Mouse (Mus musculus) adrenal gland, adult 2 months (tissue): ENCODE results near the gene Btn1a1. TPM values are rescaled to one million over a fixed set of nuclear protein-coding genes. Genes with fewer than 3 reads are reported as not detected.

Experiments
- DNase-seq: peaks from one replicate; pipeline ENCODE4 v3.0.0; 2021
- polyA plus RNA-seq: library from polyadenylated mRNA; depleted of rRNA; stranded (reverse); fragments of >200 nt; gene quantifications from 2 replicates; pipeline ENCODE4 v1.2.3, GENCODE M21; 2012
- total RNA-seq, 2 experiments: library from RNA; stranded (reverse); gene quantifications; 2 replicates each; pipeline ENCODE4 v1.2.3; 2021

Btn1a1 gene
- total and polyA plus RNA-seq, 3 experiments: not detected

DNA sequence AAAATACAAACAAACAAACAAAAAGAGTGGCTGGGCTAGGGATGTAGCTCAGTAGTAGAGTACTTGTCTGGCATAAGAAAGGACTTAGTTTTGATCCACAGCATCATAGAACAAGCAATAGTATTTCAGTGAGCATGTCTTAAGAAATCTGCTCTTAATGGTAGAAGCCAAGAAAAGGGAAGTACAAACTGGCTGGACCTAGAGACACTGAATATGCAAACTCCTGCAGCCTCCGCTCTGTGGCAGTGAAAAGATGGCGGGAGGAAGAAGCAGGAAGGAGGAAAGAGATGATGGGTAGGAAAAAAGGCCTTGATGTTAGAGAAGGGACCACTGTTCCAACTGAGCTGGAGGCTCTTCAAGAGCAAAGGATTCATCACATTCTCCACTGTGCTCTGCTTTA is 17.5 kb upstream of the Btn1a1 start:
- no peak for DNase-seq

DNA sequence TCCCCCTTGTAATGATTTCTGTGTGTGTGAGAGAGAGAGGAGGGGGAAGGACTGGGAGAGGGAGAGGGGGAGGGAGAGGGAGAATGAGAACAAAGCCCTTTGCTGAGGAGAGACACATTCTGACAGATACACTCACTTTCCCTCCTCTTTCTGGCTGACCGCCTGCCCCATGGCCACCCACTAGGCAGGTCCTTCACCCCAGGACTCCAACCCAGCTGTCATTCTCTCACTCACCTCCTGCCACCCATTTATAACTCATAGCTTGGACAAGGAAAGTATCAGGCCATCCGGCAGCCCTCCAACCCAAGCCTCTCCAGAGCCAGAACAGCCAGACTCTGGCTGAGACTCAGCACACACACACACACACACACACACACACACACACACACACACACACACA is 10.0 kb upstream of the Btn1a1 start:
- no peak for DNase-seq

DNA sequence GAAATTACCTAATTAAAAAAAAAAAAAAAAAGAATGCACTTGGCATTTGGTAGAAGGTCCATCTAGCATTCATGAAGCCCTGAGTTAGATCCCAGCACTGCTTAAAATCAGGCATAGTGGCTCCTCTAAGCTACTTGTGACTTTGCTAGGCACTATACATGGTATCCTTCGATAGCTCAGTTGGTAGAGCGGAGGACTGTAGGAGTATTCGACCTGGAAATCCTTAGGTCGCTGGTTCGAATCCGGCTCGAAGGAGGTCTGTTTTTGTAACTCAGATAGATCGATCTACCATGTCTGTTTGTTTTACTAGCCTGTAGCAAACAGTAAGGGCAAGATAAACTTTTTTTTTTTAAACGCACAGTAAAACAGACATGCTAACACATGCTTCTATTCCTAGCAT is 1.2 kb upstream of the Btn1a1 start:
- DNase-seq: peak; percentile 82

DNA sequence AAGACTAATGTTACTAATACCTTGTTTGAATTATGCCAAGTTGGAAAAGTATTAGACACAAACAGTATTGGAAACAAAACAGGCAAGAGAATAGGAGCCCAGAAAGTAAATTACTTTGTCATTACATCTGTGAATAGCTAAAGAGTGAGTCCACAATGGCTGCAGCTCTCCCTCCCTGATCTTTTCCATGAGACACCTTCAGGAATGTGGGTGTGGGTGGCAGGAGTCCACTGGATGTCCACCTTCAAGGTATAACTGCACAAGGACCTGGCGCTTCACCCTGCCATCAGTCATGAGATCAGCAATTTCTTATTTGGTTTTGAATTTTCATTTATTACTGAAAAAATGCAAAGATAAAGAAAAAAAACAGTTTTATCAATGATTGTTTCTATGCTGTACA is 605 bp upstream of the Btn1a1 start:
- no peak for DNase-seq

DNA sequence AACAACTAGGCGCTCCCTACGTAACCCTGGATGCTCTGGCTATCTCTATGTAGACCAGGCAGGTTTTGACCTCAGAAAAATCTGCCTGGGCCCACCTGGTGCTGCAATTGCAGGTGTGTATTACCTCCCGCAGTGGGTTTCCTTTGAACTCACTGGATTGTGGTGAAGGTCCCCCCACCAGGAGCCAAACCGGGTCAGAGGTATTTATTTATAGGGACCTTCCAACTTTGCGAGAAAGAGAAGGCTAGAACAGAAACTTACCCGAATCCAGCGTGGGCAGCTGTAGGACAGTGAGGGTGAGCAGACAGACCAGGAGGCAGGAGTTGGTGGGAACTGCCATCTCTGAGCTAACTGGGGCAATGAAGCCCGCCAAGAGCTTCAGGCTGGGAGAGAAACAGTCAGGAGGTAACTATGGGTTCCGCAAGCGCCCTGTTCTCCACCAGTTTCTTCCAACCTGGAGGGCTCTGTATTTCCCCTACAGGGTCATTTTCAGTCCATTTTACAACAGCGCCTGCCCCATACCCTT is 797 bp downstream of the Btn1a1 start:
- no peak for DNase-seq

DNA sequence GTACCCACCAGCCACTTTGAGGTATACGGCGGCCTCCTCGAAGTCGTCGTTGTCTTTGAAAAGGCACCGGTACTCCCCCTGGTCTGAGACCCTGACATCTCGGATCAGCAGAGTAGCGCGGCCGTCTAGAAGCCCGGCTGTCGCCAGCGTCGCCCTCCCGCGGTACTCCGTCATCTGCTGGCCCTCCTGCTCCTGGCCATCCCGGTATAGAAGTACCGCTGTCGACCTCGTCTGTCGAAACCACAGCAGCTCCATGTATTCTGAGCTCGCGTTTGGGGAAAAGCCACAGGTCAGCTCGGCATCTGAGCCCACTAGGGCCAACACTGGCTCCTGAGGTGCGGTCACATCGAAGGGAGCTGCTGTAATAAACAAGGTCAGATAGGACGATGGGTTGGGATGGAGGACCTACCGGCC is 1.5 kb downstream of the Btn1a1 start:
- peak; percentile 60 for DNase-seq

DNA sequence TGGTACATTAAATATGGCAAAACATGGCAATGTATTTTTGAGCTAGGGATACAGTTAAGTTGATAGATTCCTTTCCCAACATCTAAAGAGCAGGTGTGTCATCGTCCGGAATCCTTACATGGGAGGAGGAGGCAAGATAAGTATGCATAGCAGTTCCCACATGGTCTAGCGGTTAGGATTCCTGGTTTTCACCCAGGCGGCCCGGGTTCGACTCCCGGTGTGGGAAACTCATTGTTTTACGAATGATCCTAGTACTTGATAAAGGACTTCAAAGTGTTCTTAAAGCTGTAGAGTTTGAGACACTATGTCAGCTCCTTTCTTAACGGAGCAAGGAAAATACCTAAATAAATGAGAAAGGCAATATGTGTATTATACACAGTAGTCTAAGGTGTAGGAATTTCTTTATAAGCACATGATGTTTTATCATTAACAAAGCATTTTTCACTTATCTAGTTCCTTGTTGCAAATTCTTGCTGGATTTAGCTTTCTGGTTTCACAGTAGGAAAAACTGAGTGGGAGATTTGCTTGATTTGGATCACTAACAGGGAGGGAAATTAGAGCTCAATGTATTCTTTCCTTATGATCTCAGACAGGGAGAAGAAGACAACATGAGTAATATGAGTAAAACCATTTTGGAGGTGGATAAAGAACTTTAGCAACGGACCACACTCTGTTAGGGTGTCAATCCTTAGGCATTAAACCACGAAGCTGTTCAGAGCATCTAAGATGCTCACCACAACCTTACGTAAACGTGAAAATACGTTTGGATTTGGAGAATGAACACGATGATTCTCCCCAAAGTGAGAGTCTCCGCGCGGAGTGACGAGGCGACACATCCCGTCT is 2.1 kb downstream of the Btn1a1 start:
- DNase-seq: peak; percentile 90

DNA sequence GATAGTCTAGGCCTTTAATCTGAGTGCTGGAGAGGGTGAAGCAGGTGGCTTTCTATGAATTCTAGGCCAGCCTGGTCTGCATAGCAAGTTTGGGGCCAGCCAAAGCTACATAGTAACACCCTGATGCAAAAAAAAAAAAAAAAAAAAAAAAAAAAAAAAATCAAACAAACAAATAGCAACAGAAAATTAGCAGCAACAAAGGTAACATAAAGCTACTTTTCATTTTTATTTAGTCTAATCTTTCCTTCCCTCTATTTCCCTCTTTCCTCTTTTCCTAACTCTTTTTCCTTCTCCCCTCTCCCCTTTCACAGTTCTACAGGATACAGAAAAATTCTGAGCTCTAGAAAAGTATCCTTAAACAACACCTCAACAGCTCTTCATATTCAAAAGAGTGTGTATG is 3.0 kb downstream of the Btn1a1 start:
- no peak for DNase-seq

DNA sequence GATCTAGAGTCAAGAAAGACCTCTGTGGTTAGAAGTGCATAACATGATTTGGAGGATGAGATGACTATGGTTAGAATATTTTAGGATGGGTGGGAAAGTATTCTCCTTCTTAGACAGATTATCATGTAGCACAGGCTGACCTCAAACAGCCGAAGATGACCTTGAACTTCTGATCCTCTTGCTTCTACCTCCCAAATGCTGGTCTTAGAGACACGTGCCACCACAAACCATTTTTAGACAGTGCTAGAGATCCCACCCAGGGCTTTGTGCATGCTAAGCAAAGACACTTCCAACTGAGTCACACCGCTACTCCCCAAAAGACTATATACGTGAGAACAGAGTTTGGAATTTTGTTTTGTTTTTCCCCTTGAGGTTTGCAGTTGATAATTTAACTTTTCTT is 3.6 kb downstream of the Btn1a1 start:
- no peak for DNase-seq

DNA sequence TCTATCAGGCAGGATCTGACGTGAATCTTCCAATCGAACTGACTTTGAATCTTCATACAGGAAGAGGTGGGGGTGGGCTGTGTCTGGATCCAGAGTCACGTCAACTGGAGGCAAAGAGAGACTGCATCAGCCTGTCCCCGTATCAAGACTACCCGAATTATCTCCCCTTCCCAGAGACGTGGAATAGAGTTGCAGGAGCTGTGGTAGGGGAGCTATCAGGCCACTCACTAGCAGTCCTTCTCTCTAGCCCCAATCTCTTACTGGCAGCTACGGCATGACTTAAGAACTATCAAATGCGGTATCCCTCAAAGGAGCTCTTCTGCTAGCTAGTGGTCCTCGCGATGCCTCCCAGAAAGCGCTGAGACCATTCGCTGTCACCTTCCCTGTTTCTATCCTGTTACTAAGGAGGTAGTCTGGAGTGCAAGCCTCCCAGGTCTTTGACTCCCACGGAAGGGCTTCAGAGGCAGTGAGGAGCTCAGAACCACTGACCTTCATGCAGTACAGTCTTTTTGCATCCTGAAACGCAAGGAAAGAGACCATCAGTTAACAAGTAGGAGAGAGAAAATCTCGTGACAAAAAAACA is 6.3 kb downstream of the Btn1a1 start:
- DNase-seq: no peak

DNA sequence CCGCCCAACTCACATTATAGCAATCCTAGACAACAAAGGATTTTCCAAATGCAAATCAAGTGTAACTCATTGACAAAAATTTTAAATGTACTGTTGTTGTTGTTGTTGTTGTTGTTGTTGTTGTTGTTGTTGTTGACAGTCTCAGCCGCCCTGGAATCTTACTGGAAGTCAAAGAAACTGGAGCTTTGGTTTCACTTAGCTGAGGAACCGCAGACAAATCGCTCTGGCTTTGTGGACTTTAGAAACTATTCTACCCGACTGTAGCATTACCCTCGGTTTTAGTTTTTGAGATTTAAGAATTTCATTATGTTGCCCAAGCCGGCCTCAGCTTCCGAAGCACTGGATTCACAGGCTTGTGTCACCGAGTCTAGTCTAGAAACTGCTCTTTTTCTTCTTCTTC is 11.8 kb downstream of the Btn1a1 start:
- DNase-seq: no peak

DNA sequence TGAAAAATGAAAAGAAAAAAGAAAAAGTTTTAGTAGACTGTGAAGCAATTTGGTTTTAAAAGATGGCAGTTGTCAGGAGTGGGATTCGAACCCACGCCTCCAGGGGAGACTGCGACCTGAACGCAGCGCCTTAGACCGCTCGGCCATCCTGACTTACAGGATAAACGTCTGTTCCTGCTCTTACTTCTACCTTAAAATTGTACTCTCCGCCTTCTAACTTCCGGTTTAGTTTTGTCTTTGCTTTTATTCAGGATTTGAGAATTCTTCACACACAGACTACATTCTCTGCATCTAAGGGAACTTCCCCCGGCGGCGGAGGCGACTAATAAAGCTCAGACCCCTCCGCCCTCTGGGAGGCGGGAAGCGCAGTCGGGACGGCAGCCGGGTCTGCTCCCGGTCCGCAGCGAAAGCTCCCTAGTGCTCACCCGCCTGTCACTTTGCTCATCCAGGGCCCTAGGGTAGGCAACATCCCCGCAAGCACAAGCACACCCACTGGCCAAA is 12.3 kb downstream of the Btn1a1 start:
- peak; percentile 88 for DNase-seq

DNA sequence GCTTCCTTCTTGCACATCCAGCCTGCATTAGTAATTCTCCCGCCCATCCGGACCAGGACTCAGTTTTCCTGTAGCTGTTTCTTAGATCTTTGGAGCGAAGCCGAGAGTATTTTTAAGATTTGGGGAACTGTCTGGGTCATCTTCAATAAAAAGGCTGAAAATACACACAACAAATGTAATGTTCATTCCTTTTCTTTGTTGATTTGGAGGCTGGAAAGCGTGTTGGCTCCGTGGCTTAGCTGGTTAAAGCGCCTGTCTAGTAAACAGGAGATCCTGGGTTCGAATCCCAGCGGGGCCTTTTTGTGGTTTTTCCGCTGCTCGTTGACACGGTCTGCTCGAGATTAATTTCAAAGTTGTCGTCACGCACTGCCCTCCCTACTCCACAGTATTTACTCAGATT is 15.3 kb downstream of the Btn1a1 start:
- DNase-seq: peak; percentile 93

DNA sequence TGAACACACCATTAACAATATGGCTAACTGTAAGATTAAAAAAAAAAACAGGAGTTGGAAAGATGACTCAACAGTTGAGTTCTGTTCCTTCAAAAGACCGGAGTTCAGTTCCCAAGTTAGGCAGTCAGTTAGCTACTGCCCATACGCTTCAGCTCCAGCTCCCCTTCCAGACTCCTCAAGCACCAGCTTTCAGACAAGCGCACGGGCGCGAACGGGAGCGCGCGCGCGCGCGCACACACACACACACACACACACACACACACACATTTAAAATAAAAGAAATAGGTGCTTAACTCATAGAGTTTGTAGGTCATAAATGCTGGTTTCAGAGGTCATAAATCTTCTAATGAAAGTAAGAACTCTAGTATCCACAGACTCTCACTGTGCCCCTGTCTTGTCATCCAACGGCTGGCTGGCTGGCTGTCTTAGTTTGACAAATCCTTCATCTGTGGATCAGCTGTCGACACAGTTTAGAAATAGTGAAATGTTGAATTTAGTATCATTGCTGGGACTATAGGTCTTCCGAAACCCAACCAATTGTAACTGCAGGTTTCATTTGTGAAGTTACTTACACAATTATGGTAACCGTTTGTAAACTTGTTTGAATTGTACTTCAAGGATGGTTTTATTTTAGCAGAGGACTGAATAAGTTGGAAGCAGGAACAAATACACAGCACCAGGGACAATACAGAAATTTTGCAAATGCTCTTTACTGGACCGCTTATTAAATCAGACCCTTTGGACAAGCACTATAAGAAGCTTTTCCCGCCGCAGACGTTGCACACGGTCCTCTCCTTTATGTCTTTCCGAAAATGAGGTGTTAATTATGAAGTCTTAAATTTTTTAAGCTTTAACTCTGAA is 16.2 kb downstream of the Btn1a1 start:
- peak; percentile 73 for DNase-seq

DNA sequence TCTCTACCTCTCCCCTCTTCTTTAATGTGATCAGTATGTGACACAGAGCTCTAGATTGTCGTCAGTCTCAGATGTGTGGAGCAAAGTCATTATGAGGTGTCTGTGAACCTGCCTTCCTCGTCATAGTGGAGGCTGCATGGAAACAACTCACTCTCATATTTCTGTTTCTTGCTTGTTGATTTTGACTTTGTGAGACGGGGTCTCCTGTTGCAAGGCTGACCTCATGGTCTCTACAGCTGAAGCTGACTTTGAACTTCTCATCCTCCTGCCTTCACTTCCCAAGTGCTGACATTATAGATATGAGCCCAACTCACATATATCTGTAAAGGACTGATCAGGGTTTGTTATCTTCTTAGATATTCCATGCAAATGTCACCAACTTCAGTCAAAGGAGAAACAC is 16.9 kb downstream of the Btn1a1 start:
- DNase-seq: no peak

DNA sequence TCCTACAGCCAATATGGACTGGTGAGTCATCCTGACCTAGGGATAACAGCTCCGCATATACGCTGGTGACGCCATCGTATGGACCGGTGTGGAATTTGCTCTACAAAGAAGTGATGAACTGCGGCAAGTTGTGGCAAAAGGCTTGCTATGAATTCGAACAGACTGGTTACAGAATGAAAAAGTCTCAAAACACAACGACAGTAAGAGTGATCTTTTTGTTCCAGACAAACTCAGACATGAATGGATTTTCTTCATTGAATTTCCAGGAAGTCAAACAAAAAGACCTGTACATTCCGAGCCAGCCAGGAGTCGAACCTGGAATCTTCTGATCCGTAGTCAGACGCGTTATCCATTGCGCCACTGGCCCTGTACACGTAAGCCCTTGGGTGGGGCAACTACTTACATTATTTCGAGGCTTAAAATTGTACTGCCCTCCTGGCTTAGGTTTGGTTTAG is 19.2 kb downstream of the Btn1a1 start:
- DNase-seq: peak; percentile 87

DNA sequence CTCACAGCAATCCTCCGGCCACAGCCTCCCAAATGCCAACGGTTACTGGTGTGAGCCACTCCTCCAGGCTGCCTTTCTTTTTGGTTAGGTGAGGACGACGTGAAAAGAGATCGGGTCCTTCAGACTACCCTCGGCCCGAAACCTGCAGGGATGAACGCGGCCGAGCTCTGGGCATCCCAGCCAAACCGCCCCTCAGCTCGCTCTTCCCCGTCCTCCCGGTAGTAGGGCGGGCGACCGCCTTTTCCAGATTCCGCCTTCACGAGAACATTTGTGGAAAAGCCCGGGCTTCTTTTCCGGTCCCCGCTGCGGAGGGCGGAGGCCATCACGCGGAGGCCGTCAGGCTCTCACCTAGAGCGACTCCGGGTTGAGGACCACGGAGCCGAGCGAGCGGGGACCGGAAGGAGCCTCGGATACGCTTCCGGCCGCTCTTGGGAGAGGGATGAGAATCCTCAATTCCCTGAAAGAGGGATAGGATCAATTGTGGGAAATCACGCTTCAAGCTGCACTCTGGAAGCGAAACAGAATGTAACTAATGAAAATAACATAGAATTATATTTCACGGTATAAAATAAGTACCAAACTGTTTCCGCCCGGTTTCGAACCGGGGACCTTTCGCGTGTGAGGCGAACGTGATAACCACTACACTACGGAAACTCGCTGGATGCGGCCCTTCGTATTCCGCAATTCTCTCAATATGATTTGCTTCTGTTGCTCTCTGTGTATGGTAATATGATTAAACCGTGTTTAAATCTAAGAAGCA is 20.0 kb downstream of the Btn1a1 start:
- peak; percentile 91 for DNase-seq

DNA sequence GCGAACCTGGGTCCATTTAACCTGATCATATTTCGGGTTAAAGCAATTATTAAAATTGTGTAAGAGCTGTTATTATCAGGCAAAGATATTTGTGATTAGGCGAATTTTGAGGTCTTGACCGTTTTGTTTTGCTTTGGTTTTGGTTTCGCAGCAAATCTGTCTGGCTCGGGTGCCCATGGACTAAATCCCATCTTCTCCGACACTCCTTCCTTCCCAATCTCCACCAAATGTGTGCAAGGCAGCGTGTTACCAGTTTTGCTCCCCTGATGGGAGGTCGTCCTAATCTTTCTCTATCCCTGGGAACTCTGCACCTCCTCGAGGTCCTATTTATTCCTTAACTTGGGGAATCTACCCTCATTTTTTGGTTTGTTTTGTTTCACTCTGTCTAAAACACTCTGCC is 20.5 kb downstream of the Btn1a1 start:
- DNase-seq: no peak

DNA sequence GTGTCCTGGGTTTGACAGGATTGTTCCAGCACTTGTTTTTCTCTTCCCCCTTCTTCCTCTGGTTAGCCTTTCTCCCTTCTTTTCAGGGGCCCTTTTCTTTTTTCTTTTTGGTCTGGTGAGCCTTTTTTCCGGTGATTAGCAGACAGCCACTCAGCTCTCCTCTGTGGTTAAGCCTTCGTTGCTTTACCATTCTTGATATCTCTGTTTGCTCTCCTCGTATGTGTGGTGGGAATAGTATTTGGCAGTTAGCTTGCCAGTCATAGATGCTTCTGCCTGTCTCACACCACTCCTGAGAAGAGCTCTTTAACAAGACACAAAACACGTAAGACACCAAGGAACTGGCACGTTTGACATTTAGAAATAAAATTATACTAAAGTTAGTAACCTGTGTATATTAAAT is 21.2 kb downstream of the Btn1a1 start:
- DNase-seq: no peak

DNA sequence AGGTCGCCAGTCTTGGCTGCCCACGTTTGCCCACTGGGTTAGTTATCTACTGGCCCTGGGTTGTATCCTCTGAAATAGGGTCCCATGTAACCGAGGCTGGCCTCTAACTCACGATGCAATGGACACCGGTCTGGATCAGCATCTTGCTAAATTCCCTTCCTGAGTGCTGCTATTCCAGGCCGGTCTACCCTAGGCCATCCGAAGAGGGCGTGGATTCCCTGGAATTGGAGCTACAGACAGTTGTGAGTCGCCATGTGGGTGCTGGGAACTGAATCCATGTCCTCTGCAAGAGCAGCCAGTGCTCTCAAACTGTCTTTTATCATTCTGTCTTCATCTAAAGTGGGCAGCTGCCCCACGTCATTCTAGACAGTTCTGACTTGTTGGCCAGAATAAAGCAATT is 25.8 kb downstream of the Btn1a1 start:
- no peak for DNase-seq

DNA sequence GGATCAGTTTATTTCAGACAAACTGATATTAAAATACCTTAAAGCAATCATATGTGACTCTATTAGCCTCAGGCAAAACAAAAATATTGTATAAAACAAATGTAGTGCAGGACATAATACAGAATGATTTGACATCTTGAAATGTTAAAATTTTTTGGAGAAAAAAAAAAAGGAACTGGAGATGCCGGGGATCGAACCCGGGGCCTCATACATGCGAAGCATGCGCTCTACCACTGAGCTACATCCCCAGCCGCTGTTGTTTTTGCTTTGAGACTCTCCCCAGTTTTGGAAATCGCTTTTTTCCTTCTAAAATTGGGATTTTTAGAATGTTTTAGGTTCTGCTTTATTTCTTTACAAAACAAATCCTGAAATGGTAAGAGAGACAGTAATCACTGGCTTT is 27.2 kb downstream of the Btn1a1 start:
- peak; percentile 61 for DNase-seq

DNA sequence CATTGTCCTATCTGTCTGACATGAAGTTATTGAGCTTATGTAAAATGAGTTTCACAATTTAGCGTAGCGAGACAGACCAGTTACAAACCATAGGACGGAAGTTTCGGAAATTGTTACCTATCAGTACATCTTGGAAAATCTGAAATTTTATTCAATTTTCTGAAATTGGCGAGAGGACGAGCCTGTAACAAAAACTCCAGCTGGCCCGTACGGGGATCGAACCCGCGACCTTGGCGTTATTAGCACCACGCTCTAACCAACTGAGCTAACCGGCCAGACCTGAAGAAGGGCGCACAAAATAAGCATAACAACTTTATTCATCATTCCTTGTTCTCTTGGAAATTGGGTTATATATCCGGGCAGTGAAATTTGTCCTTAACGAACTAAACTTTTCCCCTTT is 27.8 kb downstream of the Btn1a1 start:
- DNase-seq: peak; percentile 93
